Mouse (Mus musculus) lung, adult 18-20 months (tissue): ENCODE data around the gene Crlf1.

Source experiments
- DNase-seq, 2 experiments: peaks; one replicate each; pipeline ENCODE4 v3.0.0; 2022; ENCODE audit warnings: mixed read lengths in 2 of 2

The Crlf1 gene

DNA sequence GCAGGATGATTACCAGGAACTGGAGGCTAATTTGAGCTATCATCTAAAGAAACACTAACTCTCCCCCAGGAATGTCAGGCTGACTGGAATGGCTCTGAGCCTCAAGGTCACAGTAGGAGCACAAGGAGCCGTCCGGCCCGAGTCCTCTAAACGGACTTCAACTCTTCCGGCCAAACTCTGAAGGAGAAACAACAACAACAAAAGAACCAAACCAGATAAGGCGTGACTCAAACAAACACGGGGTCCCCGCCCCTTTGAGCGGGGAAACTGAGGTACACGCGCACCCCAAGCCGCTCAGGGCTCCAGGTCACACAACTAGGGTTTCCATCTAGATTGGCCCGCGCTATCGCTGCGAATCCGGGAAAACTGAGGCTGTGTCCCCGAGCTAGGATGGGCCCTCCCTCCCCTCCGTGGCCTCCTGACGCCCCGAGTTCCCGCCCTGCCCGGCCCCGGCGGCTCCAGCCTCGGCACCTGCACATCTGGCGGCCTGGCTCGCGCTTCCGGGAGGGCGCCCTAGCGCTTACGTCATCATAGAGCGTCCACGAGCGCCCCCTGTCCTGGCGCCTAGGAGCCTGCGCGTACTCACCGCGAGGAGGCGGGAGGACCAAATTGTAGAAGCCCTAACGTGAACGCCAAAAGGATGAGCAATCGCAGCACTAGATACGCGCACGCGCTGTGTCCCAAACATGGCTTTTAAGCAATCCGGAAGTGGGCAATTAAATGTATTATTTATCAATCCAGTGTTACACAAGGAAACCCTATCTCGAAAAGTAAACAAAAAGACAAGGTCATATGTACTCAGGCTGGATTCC, 29.8 kb downstream of the Crlf1 start:
- DNase-seq = peak; percentile 95 to 97

- DNase-seq = peak in 1 of 2 experiments; percentile 25
Observed at GRCm38 (mm10) chr8:70527111-70527511, 34.2 kb downstream of the Crlf1 start.

DNA sequence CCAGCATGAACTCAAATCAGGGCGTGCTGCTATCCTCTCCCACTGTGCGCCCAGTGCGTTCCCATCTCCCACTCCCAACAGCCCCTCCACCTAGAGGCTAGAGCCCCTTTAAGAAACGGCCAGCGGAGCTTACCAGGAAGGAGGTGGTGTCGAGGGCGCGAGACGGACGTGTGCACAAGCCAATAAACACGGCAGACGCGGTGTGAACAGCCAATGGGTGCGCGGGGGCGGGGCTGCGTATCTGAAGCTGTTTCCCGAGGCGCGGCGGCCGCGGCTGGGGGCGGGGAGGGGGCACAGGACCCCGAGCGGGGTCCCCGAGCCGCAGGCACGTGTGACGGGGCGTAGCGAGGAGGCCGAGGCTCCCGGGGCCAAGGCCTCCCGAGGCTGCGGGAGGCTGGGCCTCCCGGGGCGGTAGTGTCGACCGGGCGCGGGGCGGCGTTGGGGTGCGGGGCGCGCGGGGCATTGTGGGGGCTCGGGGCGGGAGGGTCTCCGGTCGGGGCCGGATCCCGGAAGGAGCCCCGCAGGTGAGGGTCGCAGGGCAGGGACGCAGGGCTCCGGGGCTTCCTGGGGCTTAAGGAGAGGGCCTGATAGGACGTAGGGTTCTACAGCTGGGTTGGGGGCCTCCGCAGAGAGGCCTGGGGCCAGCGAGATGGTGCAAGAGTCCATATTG, 34.7 kb downstream of the Crlf1 start, which contains the start of the genes Fkbp8 and Kxd1:
Fkbp8 (plus strand) TSS at position 213 of the 670 bp plus-strand sequence.
Kxd1 (minus strand) TSS at position 445 of the 670 bp plus-strand sequence.
- peak; percentile 97 for DNase-seq

- DNase-seq = no peak
Observed at GRCm38 (mm10) chr8:70528182-70528797, 35.3 kb downstream of the Crlf1 start.

DNA sequence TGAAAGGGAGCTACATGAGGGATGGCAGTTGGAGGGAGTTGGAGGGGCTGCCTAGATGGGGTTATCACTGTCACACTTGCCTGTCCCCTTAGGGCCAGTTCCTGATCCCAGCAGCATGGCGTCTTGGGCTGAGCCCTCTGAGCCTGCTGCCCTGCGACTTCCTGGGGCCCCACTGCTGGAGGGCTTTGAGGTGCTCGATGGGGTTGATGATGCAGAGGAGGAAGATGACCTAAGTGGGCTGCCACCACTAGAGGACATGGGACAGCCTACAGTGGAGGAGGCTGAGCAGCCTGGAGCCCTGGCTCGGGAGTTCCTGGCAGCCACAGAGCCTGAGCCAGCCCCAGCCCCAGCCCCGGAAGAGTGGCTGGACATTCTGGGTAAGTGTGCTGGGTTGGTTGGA, 36.3 kb downstream of the Crlf1 start:
- no peak for DNase-seq

DNA sequence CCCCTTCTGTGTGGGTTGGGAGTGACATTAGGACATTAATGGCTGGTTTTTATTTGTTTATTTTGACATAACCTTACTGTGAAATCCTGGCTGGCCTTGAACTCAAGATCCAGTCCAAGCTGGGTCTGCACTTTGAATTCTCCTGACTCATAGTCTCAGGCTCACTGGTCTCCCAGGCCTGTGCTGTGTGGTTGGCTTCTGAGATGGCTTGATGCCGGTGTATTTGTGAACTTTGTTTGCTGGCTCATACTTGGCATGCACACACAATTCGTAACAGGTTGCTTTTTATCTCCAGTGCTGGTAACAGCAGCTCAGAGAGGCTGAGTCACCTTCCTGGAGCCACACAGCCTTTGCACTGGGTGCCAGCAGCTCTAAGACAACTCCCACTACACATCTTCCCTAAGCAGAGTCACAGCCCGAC, 36.8 kb downstream of the Crlf1 start:
- DNase-seq = no peak

DNA sequence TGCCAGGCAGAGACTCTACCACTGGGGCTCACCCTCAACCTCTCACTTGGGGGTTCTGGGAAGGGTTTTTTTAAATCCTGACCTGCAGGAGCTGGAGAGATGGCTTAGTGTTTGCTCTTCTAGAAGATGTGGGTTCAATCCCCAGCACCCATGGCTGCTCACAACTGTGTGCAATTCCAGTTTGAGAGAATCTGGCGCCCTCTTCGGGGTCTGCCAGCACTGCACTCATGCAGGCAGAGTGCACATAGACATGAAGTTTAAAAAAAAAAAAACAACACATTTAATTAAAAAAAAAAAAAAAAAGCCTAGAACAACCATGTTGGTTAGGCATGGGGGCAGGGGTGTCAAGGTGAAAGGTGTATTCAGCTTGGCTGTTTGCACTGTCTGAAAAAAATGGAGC, 37.4 kb downstream of the Crlf1 start:
- DNase-seq = no peak

DNA sequence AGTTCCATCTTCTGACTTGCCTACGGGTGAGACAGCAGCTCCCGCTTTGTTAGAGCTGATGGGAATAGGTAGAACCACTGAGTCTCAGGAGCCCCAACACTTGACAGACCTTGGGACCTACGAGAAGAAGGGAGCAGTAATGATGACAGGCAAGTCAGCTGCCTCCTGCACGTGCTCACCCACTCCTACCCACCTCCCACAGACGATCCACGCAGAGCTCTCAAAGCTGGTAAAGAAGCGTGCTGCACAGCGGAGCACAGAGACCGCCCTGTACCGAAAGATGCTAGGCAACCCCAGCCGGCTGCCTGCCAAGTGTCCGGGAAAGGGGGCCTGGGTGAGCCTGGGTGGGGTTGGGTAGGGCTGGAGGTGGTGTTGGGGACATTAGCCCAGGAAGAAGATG, 41.3 kb downstream of the Crlf1 start:
- DNase-seq = no peak

DNA sequence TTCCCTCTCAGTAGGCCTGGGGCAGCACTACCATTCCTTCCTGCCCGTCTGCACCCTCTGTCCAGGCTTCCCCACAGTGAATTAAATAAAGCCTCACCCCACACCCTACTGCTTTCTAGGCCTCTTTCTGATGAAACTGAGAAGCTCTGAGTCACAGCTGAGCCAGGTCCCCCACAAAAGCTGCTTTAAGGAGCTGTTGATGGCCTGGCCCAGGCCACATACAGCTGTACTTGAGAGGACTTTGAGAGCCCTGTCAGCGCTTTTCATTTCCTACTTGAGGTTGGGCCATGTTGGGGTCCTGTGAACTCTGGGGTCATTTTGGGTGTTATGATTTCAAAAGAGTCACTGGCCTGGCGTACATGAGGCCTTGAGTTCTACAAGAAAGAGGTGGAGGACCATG, 42.3 kb downstream of the Crlf1 start:
- peak in 1 of 2 experiments; percentile 40 for DNase-seq

DNA sequence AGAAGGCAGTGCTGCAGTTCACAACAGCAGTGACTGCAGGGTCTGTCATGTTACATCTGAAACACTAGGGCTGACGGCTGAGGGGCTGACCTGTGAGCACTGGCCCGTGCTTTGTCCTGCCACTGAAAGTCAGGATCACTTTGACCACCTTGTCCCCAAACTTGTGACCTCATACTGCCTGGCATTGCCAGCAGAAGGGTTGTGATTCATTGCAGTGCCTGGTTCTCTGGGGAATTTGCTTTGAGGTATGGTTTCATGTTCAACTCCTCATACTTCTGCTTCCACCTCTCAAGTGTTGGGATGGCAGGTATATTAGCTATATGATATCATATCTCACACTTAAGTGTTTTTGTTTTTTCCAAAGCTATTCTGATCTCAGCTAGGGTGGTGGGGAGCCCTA, 42.7 kb downstream of the Crlf1 start:
- DNase-seq = no peak

DNA sequence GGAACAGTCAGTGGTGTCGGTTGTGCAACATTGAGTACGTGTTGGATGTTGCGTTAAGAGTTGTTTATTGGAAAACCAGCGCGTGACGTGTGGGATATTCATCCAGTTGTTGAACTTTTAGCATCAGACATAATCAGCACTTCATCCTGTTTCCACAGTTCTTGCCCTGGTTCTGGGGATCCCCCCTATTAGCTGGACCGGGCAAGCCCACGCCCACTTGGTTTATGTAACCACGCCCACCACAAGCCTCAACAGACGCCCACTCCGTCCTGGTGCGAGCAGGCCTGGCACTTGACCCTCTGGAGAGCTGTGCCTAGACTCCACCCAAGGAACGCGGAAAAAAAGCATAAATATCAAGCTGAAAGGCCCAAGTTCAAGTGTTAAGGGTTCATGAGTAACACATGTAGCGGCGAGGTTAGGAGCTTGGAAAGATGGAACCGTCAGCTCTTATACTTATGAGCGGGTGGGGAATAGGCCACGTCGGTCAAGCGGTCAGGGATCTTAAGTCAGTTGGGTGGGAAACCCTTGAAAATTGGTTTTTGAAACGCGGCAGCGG, 45.1 kb downstream of the Crlf1 start:
- DNase-seq = peak; percentile 91 to 92

GRCm38 (mm10) chr8:70538633-70539076, 45.7 kb downstream of the Crlf1 start:
- peak; percentile 99 to 100 for DNase-seq

DNA sequence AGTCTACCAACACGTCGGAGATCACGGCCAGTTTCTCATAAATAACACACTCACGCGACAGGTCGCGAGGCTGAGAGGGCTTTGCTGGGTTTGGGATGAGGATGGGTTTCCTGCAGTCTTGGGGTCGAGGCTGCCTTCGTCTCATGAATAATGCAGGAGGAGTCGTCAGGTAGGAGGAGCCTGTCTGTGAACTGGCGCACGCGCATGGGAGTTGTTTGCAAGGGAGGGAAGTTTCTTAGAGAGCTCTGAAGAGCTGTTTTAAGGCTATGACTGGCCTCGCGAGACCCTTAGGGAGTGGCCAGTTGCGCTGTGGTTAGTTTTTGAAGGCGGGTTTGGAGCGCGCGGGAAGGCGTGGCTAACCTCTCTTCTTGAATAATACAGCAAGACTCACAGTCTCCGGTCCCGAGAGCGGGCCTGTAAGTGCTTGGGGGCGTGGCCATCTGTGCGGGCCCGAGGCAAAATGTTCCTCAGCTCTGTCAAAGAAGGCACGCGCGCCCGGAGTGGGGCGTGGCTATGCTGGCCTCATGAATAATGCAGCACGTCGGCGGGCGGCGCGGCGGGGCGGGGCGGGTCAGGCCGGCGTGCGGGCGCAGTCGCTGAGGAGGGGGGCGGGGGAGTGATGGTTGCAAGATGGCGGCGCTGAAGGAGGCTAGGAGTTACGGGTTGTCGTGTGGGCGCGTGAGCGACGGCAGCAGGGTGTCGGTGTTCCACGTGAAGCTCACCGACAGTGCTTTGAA, 46.3 kb downstream of the Crlf1 start, which contains the start of gene Ell:
Ell (plus strand) TSS at position 381 of the 737 bp plus-strand sequence.
- peak; percentile 100 for DNase-seq

DNA sequence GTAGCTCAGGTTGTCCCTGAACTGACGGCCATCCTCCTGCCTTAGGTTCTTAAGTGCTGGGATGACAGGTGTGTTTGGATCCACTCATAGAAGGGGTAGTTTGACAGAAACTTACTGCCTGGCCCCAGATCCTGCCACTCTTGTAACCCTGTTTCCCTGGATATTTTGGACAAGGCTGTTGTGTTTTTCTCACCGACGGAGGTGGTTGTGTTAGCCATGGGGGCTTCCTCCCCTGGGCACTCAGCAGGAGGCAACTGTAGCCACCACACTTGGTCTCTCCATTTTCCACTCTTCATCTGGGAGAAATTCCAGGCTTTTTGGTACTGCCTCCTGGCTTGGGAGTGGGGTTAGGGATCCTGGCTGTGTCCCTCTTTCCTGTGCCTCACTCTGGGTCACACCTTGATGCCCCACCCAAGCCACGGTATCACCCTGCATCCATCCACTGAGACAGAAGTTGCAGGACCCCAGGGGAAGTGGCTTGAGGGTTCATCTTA, 47.1 kb downstream of the Crlf1 start:
- DNase-seq = no peak

- peak; percentile 39 to 55 for DNase-seq
Observed at GRCm38 (mm10) chr8:70540507-70541071, 47.6 kb downstream of the Crlf1 start.

DNA sequence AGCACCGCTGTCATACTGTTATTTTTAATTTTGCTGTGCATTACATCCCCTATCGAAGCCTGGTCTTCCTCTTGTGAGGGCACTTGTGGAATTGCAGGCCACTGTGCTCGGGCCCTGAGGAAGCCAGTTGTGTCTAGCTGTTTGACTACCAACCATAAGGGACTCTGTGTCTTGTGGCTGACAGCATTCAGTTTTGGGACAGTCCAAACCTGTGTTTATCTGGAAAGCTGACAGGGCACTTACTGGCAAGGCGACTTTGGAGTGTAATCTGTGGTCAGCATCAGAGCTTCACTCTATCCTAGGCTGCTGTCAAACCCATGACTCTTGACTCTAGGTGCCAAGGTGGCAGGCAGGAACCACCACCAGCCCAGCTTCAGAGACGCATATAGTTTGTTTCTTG, 48.1 kb downstream of the Crlf1 start:
- DNase-seq = no peak

DNA sequence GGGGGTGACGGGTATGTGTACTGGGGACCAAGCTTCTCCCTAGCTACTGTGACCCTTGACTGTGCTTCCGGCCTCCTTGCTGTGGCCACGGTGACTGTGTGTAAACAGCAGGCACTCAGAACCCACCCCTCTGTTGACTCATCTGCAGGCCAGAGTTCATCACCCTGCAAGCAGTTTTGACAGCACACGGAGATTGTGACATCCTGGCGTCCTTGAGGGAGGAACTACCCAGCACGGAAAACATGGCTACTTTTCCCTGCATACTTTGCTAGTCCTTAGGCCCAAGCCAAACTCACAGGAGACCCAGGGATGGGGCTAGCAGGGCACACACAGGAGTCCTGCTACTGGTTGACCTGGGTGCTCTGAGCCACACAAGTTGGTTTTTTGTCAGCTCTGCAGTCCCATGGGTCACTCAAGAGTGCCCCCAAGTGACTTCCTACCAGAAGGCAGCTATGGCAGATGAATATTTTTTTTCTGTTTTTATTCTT, 51.3 kb downstream of the Crlf1 start:
- DNase-seq = peak; percentile 84 to 89

GRCm38 (mm10) chr8:70546412-70546811, 53.5 kb downstream of the Crlf1 start:
- peak in 1 of 2 experiments; percentile 35 for DNase-seq

DNA sequence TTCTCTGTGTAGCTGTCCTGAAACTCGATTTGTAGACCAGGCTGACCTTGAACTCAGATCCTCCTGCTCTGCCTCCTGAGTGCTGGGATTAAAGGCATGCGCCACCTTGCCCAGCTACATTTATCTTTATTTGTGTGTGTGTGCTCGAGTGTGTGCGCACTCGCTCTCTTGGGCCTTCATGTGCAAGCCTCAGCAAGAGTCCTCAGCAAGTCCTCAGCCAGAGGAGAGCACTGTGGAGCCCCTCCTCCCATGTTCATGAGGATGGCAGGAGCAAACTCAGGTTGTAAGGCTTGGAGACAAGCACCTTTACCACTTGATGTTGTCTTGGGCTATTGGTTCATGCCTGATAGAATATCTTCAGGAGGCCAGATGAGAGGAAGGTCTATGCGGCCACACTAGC, 54.8 kb downstream of the Crlf1 start:
- DNase-seq = peak; percentile 57 to 71

- peak; percentile 29 to 42 for DNase-seq
Observed at GRCm38 (mm10) chr8:70549412-70550184, 56.6 kb downstream of the Crlf1 start.
